Mouse (Mus musculus): ENCODE results near the gene Zfp280c. TPM values are rescaled to one million over a fixed set of nuclear protein-coding genes. Genes with fewer than 3 reads are reported as not detected.
A peak's percentile ranks its signal among the peaks of the same experiment; 100 is the strongest.

The Zfp280c gene
- polyA plus RNA-seq (2012; rRNA removed) = 2.3 and 4.1 TPM in 2 replicates

DNA sequence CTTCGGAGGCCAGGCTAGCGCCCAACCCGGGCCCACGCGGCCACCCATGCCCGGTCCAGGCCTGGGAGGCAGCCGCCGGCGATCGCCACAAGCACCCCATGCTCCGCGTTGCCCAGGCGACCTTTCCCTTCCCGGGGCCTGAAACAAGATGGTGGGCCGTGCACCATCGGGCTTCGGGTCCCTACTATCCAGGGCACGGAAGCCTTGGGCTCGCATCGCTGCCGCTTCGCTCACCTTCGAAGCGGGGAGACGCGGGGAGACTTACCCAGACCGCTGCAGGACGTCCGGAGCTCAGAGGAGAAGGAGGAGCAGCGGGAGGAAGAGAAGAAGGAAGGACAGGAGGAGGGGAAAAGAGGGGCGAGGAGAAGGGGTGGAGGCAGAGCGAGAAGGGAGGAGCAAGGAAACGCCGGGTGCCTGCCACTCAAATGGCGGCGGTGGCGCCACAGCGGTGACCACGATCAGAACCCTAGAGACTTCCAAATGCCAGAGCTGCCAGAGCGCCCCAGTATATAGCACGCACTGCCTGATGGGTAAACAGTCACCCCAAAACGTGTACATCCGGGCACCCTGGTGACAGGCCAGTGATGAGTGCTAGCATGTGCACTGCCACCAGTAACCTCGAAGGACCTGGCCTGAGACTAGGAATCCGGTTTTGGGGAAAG is at the start of gene Zfp280c:
Gene Zfp280c, minus strand, starts transcription at position 406 of the 662 bp plus-strand sequence.
- peak within 1 kb of the TSS; percentile 88 for H3K4me3 ChIP-seq (ENCODE audit: control insufficient read depth, low read depth, low read length)
- no peaks in the 10 kb centered on the region for H3K36me3 ChIP-seq (ENCODE audit: control insufficient read depth, insufficient read depth, low read length)
- H3K27ac ChIP-seq (ENCODE audit: control insufficient read depth, insufficient read depth, low read depth, low read length) = peak within 1 kb of the TSS; percentile 60; the same call in 1 of the 2 replicates
- H3K4me1 ChIP-seq (ENCODE audit: control insufficient read depth, insufficient read depth, low read length) = no peaks in the 10 kb centered on the region
- no peaks in the 10 kb centered on the region for H3K27me3 ChIP-seq (ENCODE audit: control insufficient read depth, insufficient read depth, low read length)
- TF ChIP-seq CTCF (IDR thresholded peaks at IDR 0.05; ENCODE audit: control insufficient read depth, insufficient read depth, insufficient replicate concordance, low read depth, low read length) (no peak), POLR2A (IDR thresholded peaks at IDR 0.05; ENCODE audit: control insufficient read depth, low read depth, low read length) (no peak)

DNA sequence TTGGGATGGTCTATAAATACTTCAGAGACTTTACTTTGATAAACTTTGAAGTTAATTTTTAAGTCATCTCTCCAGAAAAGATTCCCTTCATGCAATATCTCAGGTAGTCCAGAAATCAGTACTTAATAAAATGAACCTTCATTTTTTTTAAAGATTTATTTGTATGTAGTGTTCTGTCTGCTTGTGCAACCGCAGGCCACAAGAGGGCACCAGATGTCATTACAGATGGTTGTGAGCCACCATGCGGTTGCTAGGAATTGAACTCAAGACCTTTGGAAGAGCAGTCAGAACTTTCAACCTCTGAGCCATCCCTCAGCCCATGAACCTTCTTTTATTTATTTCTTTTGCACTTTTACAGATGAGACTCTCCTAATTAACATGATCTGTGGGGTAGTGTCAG is 42.7 kb upstream of the Zfp280c start:
- no peaks in the 10 kb centered on the region for H3K4me1 ChIP-seq (ENCODE audit: control insufficient read depth, insufficient read depth, low read length)
- no peak for TF ChIP-seq CTCF (IDR thresholded peaks at IDR 0.05; ENCODE audit: control insufficient read depth, insufficient read depth, insufficient replicate concordance, low read depth, low read length)
- TF ChIP-seq POLR2A (IDR thresholded peaks at IDR 0.05; ENCODE audit: control insufficient read depth, low read depth, low read length) = no peak
- no peak overlapping the region for H3K27ac ChIP-seq (ENCODE audit: control insufficient read depth, insufficient read depth, low read depth, low read length)
- no peaks in the 10 kb centered on the region for H3K36me3 ChIP-seq (ENCODE audit: control insufficient read depth, insufficient read depth, low read length)
- no peak overlapping the region for H3K4me3 ChIP-seq (ENCODE audit: control insufficient read depth, low read depth, low read length)
- H3K27me3 ChIP-seq (ENCODE audit: control insufficient read depth, insufficient read depth, low read length) = no peaks in the 10 kb centered on the region

DNA sequence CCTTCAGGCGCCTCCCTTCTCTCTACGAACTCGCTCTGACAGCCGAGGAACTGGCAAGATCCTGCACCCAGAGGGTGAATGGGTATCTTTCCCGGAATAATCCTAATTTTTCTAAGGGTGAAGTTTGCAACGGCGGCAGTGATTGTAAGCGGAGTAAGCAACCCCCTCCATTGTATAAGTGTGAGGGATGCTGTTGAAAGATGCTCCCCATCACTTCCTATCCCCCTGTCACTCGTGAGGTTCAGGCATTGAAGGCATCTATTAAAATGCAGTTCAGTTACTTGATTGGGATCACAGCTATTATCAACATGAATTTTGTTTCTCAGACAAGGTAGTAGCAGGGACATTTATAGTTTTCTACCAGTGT is 29.7 kb upstream of the Zfp280c start:
- Histone ChIP-seq H3K4me1 (ENCODE audit: control insufficient read depth, insufficient read depth, low read length) (no peaks in the 10 kb centered on the region), H3K4me3 (ENCODE audit: control insufficient read depth, low read depth, low read length) (peak overlapping the region; percentile 92), H3K27me3 (ENCODE audit: control insufficient read depth, insufficient read depth, low read length) (no peaks in the 10 kb centered on the region), H3K36me3 (ENCODE audit: control insufficient read depth, insufficient read depth, low read length) (no peaks in the 10 kb centered on the region), H3K27ac (ENCODE audit: control insufficient read depth, insufficient read depth, low read depth, low read length) (peak overlapping the region; percentile 72)
- TF ChIP-seq CTCF (IDR thresholded peaks at IDR 0.05; ENCODE audit: control insufficient read depth, insufficient read depth, insufficient replicate concordance, low read depth, low read length) = no peak
- no peak for TF ChIP-seq POLR2A (IDR thresholded peaks at IDR 0.05; ENCODE audit: control insufficient read depth, low read depth, low read length)

DNA sequence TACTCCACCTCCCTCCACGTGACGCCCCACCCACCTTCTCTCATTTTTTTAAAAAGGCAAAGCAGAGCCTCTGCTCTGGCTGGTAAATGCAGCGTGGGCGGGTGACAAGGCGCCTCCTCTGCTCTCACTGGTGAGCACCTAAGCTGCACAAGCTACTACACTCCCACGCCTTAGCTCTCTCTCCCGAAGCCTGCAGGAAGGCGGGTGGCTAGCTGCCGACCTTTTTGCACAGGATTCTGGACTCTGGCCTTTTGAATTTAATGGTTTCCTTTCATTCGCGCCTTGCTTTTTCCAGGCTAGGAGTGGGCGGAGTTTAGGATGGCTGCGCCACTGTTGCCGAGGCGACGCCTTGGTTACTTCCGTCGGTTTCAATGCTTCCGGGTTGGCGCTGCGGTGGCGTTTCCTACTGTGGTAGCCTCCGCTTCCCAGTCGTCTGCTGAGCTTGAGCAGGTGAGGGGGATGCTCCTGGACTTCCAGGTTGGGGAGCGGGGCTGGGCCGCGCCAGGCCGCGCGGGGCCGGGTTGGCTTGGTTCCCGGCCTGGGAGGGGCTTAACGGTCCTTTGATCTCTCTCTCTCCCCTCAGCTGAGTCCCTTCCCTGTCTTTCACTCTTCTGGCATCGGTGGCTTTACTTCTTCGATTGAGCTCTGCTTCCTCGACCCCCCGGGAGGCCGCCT is 29.2 kb upstream of the Zfp280c start, which contains the start of gene Slc25a14:
Gene Slc25a14, plus strand, starts transcription at position 35 of the 675 bp plus-strand sequence.
- peak within 1 kb of the TSS; percentile 72 for H3K27ac ChIP-seq (ENCODE audit: control insufficient read depth, insufficient read depth, low read depth, low read length)
- no peaks in the 10 kb centered on the region for H3K4me1 ChIP-seq (ENCODE audit: control insufficient read depth, insufficient read depth, low read length)
- TF ChIP-seq POLR2A (IDR thresholded peaks at IDR 0.05; ENCODE audit: control insufficient read depth, low read depth, low read length) (peak; percentile 49; the same call in 1 of the 2 replicates), CTCF (IDR thresholded peaks at IDR 0.05; ENCODE audit: control insufficient read depth, insufficient read depth, insufficient replicate concordance, low read depth, low read length) (no peak)
- H3K36me3 ChIP-seq (ENCODE audit: control insufficient read depth, insufficient read depth, low read length) = no peaks in the 10 kb centered on the region
- H3K27me3 ChIP-seq (ENCODE audit: control insufficient read depth, insufficient read depth, low read length) = no peaks in the 10 kb centered on the region
- H3K4me3 ChIP-seq (ENCODE audit: control insufficient read depth, low read depth, low read length) = peak within 1 kb of the TSS; percentile 92

DNA sequence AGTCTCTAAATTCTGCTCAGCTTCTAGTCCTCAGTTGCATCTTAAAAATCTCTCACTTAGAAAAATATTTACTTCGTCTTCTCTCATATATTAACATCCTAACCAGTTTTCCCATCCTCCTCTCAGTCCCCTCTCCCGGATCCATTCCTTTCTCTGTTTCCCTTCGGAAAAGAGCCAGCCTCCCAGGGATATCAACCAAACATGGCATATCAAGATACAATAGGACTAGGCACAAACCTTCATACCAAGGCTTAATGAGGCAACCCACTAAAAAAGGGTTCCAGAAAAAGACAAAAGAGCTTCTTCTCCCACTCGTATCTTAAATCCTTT is 28.7 kb upstream of the Zfp280c start:
- TF ChIP-seq CTCF (IDR thresholded peaks at IDR 0.05; ENCODE audit: control insufficient read depth, insufficient read depth, insufficient replicate concordance, low read depth, low read length) = no peak
- no peak for TF ChIP-seq POLR2A (IDR thresholded peaks at IDR 0.05; ENCODE audit: control insufficient read depth, low read depth, low read length)
- H3K27me3 ChIP-seq (ENCODE audit: control insufficient read depth, insufficient read depth, low read length) = no peaks in the 10 kb centered on the region
- peak overlapping the region; percentile 72; the same call in 1 of the 2 replicates for H3K27ac ChIP-seq (ENCODE audit: control insufficient read depth, insufficient read depth, low read depth, low read length)

DNA sequence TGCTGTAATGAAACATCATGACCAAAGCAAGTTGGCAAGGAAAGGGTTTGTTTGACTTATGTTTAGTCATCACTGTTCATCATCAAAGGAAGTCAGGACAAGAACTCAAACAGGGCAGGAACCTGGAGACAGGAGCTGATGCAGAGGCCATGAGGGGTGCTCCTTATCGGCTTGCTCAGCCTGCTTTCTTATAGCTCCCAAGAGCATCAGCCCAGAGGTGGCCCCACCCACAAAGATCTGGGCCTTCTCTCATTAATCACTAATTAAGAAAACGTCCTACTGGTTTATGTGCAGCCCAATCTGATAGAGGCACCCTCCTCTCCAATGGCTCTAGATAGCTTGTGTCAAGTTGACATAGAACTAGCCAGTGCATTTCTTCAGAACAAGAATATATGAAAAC is 10.6 kb upstream of the Zfp280c start:
- no peaks in the 10 kb centered on the region for H3K36me3 ChIP-seq (ENCODE audit: control insufficient read depth, insufficient read depth, low read length)
- H3K4me3 ChIP-seq (ENCODE audit: control insufficient read depth, low read depth, low read length) = no peak overlapping the region
- peaks cover 3% of the 10 kb centered on the region for H3K4me1 ChIP-seq (ENCODE audit: control insufficient read depth, insufficient read depth, low read length)
- TF ChIP-seq CTCF (IDR thresholded peaks at IDR 0.05; ENCODE audit: control insufficient read depth, insufficient read depth, insufficient replicate concordance, low read depth, low read length) (no peak), POLR2A (IDR thresholded peaks at IDR 0.05; ENCODE audit: control insufficient read depth, low read depth, low read length) (no peak)
- no peaks in the 10 kb centered on the region for H3K27me3 ChIP-seq (ENCODE audit: control insufficient read depth, insufficient read depth, low read length)
- H3K27ac ChIP-seq (ENCODE audit: control insufficient read depth, insufficient read depth, low read depth, low read length) = no peak overlapping the region

More for the DNA sequence above, 28.7 kb upstream of the Zfp280c start:
- H3K4me3 ChIP-seq (ENCODE audit: control insufficient read depth, low read depth, low read length) = peak overlapping the region; percentile 92
- no peaks in the 10 kb centered on the region for H3K36me3 ChIP-seq (ENCODE audit: control insufficient read depth, insufficient read depth, low read length)
- H3K4me1 ChIP-seq (ENCODE audit: control insufficient read depth, insufficient read depth, low read length) = no peaks in the 10 kb centered on the region

DNA sequence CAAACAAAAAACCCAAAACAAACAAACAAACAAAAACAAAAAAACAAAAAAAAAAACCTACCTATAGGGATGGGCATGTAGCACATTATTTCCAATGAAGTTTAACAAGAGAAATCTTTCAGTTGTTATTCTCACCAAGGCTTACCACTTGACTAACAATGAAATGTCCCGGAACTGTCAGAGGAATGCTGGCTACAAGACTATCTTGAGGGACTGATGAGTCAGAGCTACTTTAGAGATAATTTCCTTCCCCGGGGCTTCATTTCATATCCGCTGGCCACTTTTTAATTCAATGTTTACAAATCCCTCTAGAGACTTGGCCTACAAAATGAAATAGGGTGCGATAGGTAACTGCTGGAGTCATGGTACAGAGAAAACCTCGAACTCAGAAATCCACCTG is 2.6 kb upstream of the Zfp280c start:
- Histone ChIP-seq H3K4me1 (ENCODE audit: control insufficient read depth, insufficient read depth, low read length) (no peaks in the 10 kb centered on the region), H3K27ac (ENCODE audit: control insufficient read depth, insufficient read depth, low read depth, low read length) (no peak overlapping the region), H3K36me3 (ENCODE audit: control insufficient read depth, insufficient read depth, low read length) (no peaks in the 10 kb centered on the region), H3K4me3 (ENCODE audit: control insufficient read depth, low read depth, low read length) (no peak overlapping the region), H3K27me3 (ENCODE audit: control insufficient read depth, insufficient read depth, low read length) (no peaks in the 10 kb centered on the region)
- TF ChIP-seq CTCF (IDR thresholded peaks at IDR 0.05; ENCODE audit: control insufficient read depth, insufficient read depth, insufficient replicate concordance, low read depth, low read length) (no peak), POLR2A (IDR thresholded peaks at IDR 0.05; ENCODE audit: control insufficient read depth, low read depth, low read length) (no peak)

Measured in testis, adult 2 months (tissue).